Mouse (Mus musculus) embryonic fibroblast, embryonic 13.5 days (primary cell): ENCODE data around the gene Tsc2. TPM values are rescaled to one million over a fixed set of nuclear protein-coding genes. Genes with fewer than 3 reads are reported as not detected.

Source experiments
- H3K27ac ChIP-seq: 2 replicates; pipeline ENCODE4 v1.5.1; 2012; ENCODE audit warnings: low read length, control low read depth, inconsistent platforms; ENCODE audit not compliant: insufficient read depth
- H3K4me1 ChIP-seq: 2 replicates; pipeline ENCODE4 v1.6.1; 2011; ENCODE audit warnings: low read length; ENCODE audit not compliant: control insufficient read depth, insufficient read depth
- H3K4me3 ChIP-seq: 2 replicates; pipeline ENCODE4 v1.5.1; 2011; ENCODE audit warnings: mild to moderate bottlenecking, control low read depth, low read length; ENCODE audit not compliant: insufficient read depth
- CTCF ChIP-seq: IDR thresholded peaks from 2 replicates; pipeline ENCODE4 v1.5.1; 2011; ENCODE audit warnings: mild to moderate bottlenecking, control low read depth, low read length, moderate library complexity, borderline replicate concordance; ENCODE audit not compliant: insufficient read depth
- POLR2A ChIP-seq: IDR thresholded peaks from 2 replicates; pipeline ENCODE4 v1.6.1; 2011; ENCODE audit warnings: low read depth, mild to moderate bottlenecking, control low read depth, low read length, moderate library complexity
- polyA plus RNA-seq: library from polyadenylated mRNA; stranded (reverse); fragments of >200 nt; gene quantifications from 2 replicates; pipeline ENCODE4 v1.2.4, GENCODE M21; 2011; ENCODE audit warnings: low read depth; ENCODE audit not compliant: missing spikeins, insufficient read length

The Tsc2 gene
- polyA plus RNA-seq, 1 experiment, result 75.0 TPM

DNA sequence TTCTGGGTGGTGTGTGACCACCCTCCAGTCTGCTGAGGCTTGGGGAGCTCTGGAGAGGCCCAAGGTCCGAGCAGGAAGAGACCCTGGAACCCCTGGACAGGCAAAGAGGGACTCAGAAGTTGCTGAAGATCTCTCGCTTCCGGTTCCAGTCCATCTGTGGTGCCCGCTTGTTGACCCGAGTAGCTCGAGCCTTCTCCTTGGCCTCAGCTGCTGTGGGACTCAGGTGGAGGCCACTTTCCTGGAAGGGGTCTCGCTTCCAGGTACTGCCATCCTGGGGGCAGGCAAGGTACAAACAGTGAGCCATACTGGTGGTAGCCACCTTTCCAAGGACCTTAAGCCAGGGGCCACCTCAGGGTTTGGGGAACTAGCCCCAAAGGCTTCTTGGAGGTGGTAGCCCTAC, 7.7 kb upstream of the Tsc2 start:
- peaks cover 24% of the 10 kb centered on the region for H3K4me1 ChIP-seq
- H3K27ac ChIP-seq, result peak overlapping the region; percentile 84
- H3K4me3 ChIP-seq, result no peak overlapping the region
- TF ChIP-seq CTCF (no peak), POLR2A (no peak)

DNA sequence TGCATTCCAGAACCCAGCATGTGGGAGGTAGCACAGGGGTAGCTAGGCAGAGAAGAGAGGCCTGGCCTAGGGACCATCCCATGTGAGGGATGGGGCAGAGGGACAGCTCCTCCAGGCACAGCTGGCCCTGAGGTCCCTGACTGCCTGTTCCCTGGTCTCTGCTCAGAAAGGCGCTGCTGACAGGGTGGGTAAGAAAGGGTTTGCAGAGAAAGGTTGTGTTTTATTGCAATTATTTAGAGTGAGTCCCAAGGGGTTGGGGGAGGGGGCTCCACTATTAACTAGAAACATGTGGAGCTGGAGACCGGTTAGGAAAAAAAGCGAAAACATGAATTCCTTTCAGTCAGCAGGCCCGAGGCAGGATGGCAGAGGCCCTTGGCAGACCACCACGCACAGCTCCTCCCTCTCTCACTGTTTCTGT, 7.2 kb upstream of the Tsc2 start:
- Histone ChIP-seq H3K27ac (peak overlapping the region; percentile 84), H3K4me3 (no peak overlapping the region), H3K4me1 (peaks cover 19% of the 10 kb centered on the region)
- TF ChIP-seq POLR2A (no peak), CTCF (no peak)

DNA sequence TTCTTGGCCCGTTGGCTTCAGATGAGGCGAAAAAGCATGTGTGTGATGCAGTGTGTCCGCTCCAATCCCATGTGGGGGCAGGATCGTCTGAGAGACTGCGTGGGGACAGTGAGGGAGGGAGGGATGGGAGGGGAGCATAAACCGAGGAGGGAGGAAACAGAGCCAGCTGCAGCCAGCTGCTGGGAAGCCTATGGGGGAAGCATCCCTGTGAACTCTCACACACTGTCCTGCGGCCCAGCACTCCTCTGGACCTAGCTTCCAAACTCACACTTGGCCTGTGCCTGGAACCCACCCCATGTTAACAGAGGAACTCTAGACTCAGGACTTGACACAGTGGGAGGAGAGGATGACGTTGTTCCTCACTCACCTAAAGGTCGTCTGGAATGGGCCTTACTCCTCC, 6.4 kb upstream of the Tsc2 start:
- H3K4me1 ChIP-seq, result peaks cover 12% of the 10 kb centered on the region
- H3K27ac ChIP-seq, result peak overlapping the region; percentile 84
- no peak overlapping the region for H3K4me3 ChIP-seq
- no peak for TF ChIP-seq POLR2A
- TF ChIP-seq CTCF, result no peak

DNA sequence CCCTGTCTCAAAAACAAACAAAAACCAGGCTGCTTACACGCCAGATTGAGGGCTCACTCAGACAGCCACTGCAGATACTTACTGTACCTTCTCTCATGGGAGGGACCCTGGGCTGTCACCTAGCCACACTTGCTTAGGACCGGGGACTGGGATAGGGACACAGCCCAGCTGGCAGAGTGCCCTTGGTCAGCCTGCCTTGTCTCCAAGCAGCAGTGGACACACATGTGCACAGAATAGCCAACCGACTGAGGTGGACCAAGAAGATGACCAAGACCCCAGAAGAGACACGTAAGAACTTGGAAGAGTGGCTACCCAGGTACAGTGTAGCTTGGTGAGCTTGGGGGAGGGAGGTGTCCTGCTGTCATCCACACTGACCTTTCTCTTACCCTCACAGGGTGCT, 5.8 kb upstream of the Tsc2 start:
- Histone ChIP-seq H3K27ac (no peak overlapping the region), H3K4me3 (no peak overlapping the region), H3K4me1 (peaks cover 12% of the 10 kb centered on the region)
- TF ChIP-seq CTCF (no peak), POLR2A (no peak)

DNA sequence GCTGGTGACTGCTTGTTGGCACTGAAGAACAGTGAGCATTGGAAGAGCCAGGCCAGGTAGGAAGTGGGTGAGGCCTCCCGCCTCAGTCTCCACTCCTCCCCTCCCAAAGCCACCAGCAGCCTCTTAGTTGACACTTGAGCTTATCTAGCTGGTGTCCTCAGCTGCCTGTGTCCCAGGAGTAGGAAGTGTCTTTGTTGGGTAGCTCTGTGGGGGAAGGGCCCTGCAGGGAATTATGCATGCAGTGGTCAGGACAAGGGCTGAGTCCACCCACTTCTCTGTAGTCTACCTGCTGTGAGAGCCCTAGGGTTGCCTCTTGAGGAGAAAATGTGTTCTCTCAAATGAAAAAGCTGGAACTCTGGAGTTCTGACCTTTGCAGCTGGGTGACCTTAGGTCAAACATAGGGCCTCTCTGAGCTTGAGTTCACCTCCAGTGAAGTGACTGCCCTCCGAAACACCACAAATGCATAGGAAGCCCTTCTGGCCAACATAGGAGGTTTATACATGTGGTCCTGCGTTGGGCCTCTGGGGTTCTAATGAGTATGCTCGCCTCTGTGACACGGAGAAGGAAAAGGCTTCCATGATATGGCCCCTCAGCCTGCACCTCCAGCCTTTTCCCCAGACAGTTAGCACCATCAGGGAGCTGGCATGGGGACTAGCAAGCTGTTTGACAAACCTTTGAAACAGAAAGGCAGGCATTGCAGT, 4.5 kb upstream of the Tsc2 start:
- no peak overlapping the region for H3K4me3 ChIP-seq
- TF ChIP-seq CTCF (no peak), POLR2A (no peak)
- H3K27ac ChIP-seq, result no peak overlapping the region
- H3K4me1 ChIP-seq, result peaks cover 12% of the 10 kb centered on the region

DNA sequence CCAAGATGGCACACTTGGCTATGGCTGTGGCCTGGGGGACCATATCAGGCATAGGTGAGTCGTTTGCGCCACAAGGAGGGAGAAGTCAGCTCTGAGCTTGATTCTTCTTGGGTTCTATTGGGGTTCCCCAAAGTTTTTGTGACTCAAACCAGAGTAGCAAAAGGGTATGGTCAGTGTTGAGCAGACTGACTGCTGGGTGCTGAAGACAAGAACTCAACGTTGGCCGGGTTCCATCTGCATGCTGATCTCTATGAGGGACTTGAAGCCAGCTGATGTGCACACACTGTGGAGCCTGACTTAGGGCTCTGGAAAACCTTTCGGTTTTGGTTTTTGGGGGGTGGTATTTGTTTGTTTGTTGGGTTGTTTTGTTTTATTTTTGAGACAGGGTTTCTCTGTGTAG, 3.3 kb upstream of the Tsc2 start:
- H3K4me3 ChIP-seq, result no peak overlapping the region
- H3K4me1 ChIP-seq, result peaks cover 12% of the 10 kb centered on the region
- TF ChIP-seq CTCF (no peak), POLR2A (no peak)
- no peak overlapping the region for H3K27ac ChIP-seq

DNA sequence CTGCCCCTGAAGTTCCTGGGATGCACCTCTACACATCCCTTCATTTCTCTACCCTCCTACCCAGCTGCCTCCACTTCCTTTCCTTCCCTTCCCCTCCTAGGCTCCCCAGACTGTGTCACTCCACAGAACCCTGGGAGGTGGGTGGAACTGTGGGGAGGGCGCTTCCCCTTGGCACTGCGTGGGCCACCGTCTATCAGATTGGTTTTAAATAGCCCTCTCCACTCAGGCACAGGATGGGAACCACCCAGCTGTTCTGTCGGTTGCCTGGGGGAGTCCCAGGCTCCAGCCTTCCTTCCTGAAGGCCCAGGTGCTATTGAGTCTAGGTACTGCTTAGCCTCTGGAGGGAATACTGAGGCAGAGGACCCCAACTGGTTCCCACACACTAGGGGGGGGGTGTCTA, 2.6 kb upstream of the Tsc2 start:
- TF ChIP-seq POLR2A, result no peak
- TF ChIP-seq CTCF, result no peak
- Histone ChIP-seq H3K4me3 (no peak overlapping the region), H3K27ac (no peak overlapping the region), H3K4me1 (peaks cover 9% of the 10 kb centered on the region)

DNA sequence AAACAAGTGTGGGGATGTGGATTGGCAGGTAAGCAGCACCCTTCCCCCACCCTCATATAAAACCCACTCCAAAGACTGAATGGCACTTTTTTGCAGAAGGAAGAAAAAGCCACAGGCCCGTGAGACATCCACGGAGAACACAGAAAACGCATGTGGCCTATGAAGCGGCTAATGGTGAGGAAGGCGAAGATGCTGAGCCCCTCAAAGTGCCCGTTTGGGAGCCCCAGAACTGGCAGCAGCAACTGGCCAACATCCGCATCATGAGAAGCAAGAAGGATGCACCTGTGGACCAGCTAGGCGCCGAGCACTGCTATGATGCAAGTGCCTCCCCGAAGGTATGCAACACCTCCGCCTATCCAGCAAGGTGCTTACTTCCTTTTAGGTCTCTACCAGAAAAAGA, 1.4 kb upstream of the Tsc2 start:
- no peak overlapping the region for H3K4me3 ChIP-seq
- TF ChIP-seq CTCF (no peak), POLR2A (no peak)
- peaks cover 3% of the 10 kb centered on the region for H3K4me1 ChIP-seq
- no peak overlapping the region for H3K27ac ChIP-seq

DNA sequence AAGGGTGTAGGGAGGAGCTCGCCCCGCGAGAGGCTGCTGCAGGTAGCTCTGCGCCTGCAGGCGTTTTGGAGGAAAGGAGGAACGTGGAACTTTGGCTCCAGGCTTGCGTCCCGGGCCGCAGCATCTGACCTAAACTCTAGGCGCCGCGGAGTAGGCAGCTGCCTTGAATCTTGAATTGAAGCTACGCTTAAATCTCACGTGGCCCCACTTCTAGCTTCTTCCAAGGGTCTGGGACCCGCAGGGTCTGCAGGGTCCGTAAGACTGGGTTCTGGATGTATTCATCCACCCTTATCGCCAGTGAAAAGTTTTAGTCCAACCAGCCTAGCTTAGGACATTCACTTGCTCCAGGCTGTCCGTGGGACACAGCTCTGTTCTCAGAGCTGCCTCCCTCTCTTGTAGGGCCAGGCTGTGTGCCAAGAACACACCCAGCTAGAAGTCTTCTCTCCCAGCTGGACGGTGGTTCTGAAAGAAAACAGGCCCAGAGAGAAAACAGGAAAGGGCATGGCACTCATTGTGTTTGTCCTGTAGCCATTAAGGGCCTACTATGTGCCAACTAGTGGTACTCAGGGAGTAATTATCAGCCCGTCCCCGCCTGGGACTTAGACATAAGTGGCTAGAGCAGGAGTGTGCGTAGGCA, 501 bp upstream of the Tsc2 start:
- H3K4me1 ChIP-seq, result peaks cover 2% of the 10 kb centered on the region
- peak overlapping the region; percentile 78 for H3K4me3 ChIP-seq
- no peak for TF ChIP-seq CTCF
- peak; percentile 82 for TF ChIP-seq POLR2A
- peak overlapping the region; percentile 88 for H3K27ac ChIP-seq

DNA sequence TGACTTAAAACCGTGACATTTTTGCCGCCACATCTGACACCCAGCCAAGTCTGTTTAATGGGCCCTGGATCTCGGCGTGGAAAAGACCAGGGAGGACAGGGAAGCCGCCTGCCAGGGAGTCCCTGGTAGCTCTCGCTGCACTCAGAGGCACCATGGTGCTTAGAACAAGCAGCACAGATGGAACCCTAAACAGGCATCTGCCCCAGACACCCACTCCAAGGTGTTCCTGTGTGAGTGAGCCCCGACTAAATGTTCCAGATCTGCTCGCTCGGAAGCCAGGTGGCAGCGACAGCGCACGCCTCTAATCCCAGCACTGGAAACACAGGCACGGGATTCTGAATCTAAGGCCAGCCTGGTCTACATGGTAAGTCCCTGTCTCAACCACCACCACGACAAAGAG, 2.4 kb downstream of the Tsc2 start:
- TF ChIP-seq POLR2A (no peak), CTCF (no peak)
- no peak overlapping the region for H3K4me3 ChIP-seq
- H3K27ac ChIP-seq, result no peak overlapping the region
- H3K4me1 ChIP-seq, result peaks cover 2% of the 10 kb centered on the region

DNA sequence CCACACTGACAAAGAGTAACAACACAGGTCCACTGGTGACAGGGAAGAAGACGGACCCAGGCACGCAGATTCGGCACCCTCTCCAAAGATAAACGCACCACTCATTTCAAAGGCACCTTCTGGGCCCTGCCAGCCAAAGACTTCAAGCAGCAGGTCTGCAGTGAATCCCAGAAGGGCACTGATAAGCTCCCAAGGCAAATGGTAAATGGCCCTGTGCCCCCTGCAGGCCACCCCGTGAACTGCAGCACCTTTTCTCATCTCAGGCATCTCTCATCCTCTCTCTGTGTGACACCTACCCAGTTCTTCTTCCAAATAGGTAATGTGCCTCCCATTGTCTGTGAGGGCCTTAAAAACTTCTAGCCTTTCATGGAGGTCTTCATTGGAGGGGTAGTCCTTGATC, 3.8 kb downstream of the Tsc2 start:
- H3K27ac ChIP-seq, result no peak overlapping the region
- TF ChIP-seq CTCF (peak; percentile 81; the same call in 1 of the 2 replicates), POLR2A (no peak)
- H3K4me1 ChIP-seq, result peaks cover 1% of the 10 kb centered on the region
- H3K4me3 ChIP-seq, result no peak overlapping the region
